Comparison of ENCODE assay signal across 24 mouse cellular contexts in genomic region chr3:115702089-115702488, GRCm38 (mm10). TPM values are rescaled to one million over a fixed set of nuclear protein-coding genes. Genes with fewer than 3 reads are reported as not detected.
DNase-seq lines count a peak whose midpoint lies in the region; ATAC-seq and TF ChIP-seq lines count a peak whose summit lies in the region.
"Had no signal": no experiment of that assay in that cellular context is flagged by ENCODE, and none has a peak within 500 bp of the region (broad histone marks: within the 10 kb centered on the region; RNA-seq: fewer than 3 reads in every experiment).

No protein-coding gene starts in this region.

- no peak overlapping the region for H3K27ac ChIP-seq in lung, postnatal 0 days (ENCODE audit: low read length)
- H3K27ac ChIP-seq in macrophage = 0 out of 2 replicates have a peak overlapping the region, but pooled peaks have one; percentile 21
- no peak overlapping the region for H3K27ac ChIP-seq in left cerebral cortex, adult 2 months
- H3K27ac ChIP-seq: embryonic facial prominence, embryonic 13.5 days; forebrain, embryonic 13.5 days; hindbrain, postnatal 0 days; kidney, postnatal 0 days; midbrain, embryonic 12.5 days; stomach, postnatal 0 days had no signal

- TF ChIP-seq EP300 in lung, postnatal 0 days (IDR thresholded peaks at IDR 0.05) = no peak

- TF ChIP-seq CTCF in lung, postnatal 0 days (IDR thresholded peaks at IDR 0.05) = no peak
- no peak for TF ChIP-seq CTCF in Patski (IDR thresholded peaks at IDR 0.05)
- TF ChIP-seq CTCF in left cerebral cortex, adult 2 months (IDR thresholded peaks at IDR 0.05) = no peak

- peak; percentile 29 for DNase-seq in lung, postnatal 36 days
- DNase-seq in lung, postnatal 0 days (ENCODE audit: low spot score) = no peak
- peak; percentile 17 for DNase-seq in Patski (ENCODE audit: low read depth, low spot score)
- peak; percentile 86 to 88 for DNase-seq in spleen, postnatal 36 days (ENCODE audit: low spot score in 2 of 2)
- DNase-seq in left cerebral cortex, postnatal 10 days (ENCODE audit: extremely low spot score in 1 of 2, low spot score in 2 of 2) = no peak
- no peak for DNase-seq in left cerebral cortex, adult 2 months (ENCODE audit: extremely low spot score in 1 of 2, low spot score in 2 of 2)
- DNase-seq: adrenal gland, postnatal 36 days; cerebellum, adult 11-12 months; cerebellum, postnatal 10 days; embryo, embryonic 11 days; layer of hippocampus, adult 9-11 months; lung, adult 2 months; right cerebral cortex, postnatal 25 days had no signal

- in situ Hi-C loops in Patski (cut with MboI; ENCODE audit: low pct_unique_long_range_greater_than_20kb) = no loop called here

- H3K4me1 ChIP-seq in lung, postnatal 0 days (ENCODE audit: insufficient read depth, low read depth, low read length) = no peaks in the 10 kb centered on the region
- H3K4me1 ChIP-seq: embryonic facial prominence, embryonic 13.5 days; midbrain, embryonic 12.5 days had no signal

- H3K4me2 ChIP-seq in lung, postnatal 0 days (replicated peaks; ENCODE audit: low read depth, low read length) = no peak overlapping the region
- H3K4me2 ChIP-seq: embryonic facial prominence, embryonic 13.5 days; forebrain, embryonic 13.5 days; heart, embryonic 11.5 days; liver, embryonic 11.5 days; midbrain, embryonic 12.5 days had no signal

- CTCF ChIA-PET in Patski (lab: Charles Lee) = interaction anchor here (4.6 kb wide), 1 partner anchor 11 kb away, joined by 25 read pairs; no protein-coding TSS in a partner anchor

- H3K27me3 ChIP-seq in lung, postnatal 0 days (replicated peaks; ENCODE audit: insufficient read depth, low read length) = no peaks in the 10 kb centered on the region
- no peaks in the 10 kb centered on the region for H3K27me3 ChIP-seq in Patski
- H3K27me3 ChIP-seq: embryonic facial prominence, embryonic 13.5 days; forebrain, embryonic 13.5 days; midbrain, embryonic 12.5 days had no signal

- intact Hi-C loops in left cerebral cortex, postnatal 10 days (cut with DNase I) = no loop called here
- intact Hi-C loops in left cerebral cortex, adult 2 months (cut with DNase I) = no loop called here

- H3K36me3 ChIP-seq in lung, postnatal 0 days (ENCODE audit: insufficient read depth, low read length) = no peaks in the 10 kb centered on the region
- no peaks in the 10 kb centered on the region for H3K36me3 ChIP-seq in macrophage (ENCODE audit: inconsistent target)
- H3K36me3 ChIP-seq: embryonic facial prominence, embryonic 13.5 days; midbrain, embryonic 12.5 days had no signal

- H3K9ac ChIP-seq in lung, postnatal 0 days (replicated peaks; ENCODE audit: low read depth) = no peak overlapping the region
- H3K9ac ChIP-seq: embryonic facial prominence, embryonic 13.5 days; forebrain, embryonic 13.5 days; midbrain, embryonic 12.5 days had no signal

- no peaks in the 10 kb centered on the region for H3K9me3 ChIP-seq in lung, postnatal 0 days (ENCODE audit: low read length)
- H3K9me3 ChIP-seq: embryonic facial prominence, embryonic 13.5 days; forebrain, embryonic 13.5 days; midbrain, embryonic 12.5 days had no signal

- no peak for ATAC-seq in lung, postnatal 0 days
- ATAC-seq in Patski = no peak
- ATAC-seq: forebrain, embryonic 13.5 days; hindbrain, postnatal 0 days; intestine, embryonic 16.5 days had no signal

- no peaks in the 10 kb centered on the region for H3K79me2 ChIP-seq in macrophage (ENCODE audit: inconsistent target)

- no peak overlapping the region for H3K4me3 ChIP-seq in lung, postnatal 0 days (ENCODE audit: low read depth, low read length)
- no peak overlapping the region for H3K4me3 ChIP-seq in macrophage (ENCODE audit: inconsistent target)
- no peak overlapping the region for H3K4me3 ChIP-seq in left cerebral cortex, adult 2 months
- H3K4me3 ChIP-seq: embryonic facial prominence, embryonic 13.5 days; erythroblast, embryonic 14.5 days; forebrain, embryonic 13.5 days; midbrain, embryonic 12.5 days had no signal

- 60% methylated on average over 2 of the region's 2 CpGs for WGBS in lung, postnatal 0 days
- WGBS in macrophage (ENCODE audit: missing documents) = 32% methylated on average over 2 of the region's 2 CpGs

- POLR2A ChIA-PET in Patski (lab: Charles Lee) = interaction anchor here (1.6 kb wide), 1 partner anchor 12 kb away, joined by 5 read pairs; the partner anchor contains the start of gene S1pr1

RNA-seq across cellular contexts. Expression of gene S1pr1, which starts 12.8 kb away (rescaled TPM):
- polyA plus RNA-seq in lung, postnatal 0 days (2015; fragmentation: Nextera tagmentation; extraction: Ambion mirVana) = 93.0 and 100 TPM in 2 replicates
- polyA plus RNA-seq in Patski (2021) (1.6 TPM), macrophage (2018) (25.2 to 65.7 TPM (median 58.6 TPM) in 3 replicates)
- total RNA-seq in macrophage (2018; cell fraction: chromatin; rRNA removed) = 10 to 100 TPM in 13 of 26 experiments, 1 to 10 TPM in 13; 1.4 to 26.4 (median 9.4) TPM
- 10 to 100 TPM in 18 of 26 experiments, 1 to 10 TPM in 8; 4.0 to 71.2 (median 27.5) TPM for total RNA-seq in macrophage (2018; cell fraction: cytosol; rRNA removed)
- total RNA-seq in macrophage (2018; cell fraction: nucleus; rRNA removed) = 10 to 100 TPM in 17 of 26 experiments, 1 to 10 TPM in 9; 3.9 to 70.1 (median 22.0) TPM
- 10 to 100 TPM; 49.3 to 56.3 TPM for total RNA-seq in left cerebral cortex, postnatal 10 days (2021)
- 100 to 1,000 TPM in 1 of 2 experiments, 10 to 100 TPM in 1; 90.6 to 118 TPM for total RNA-seq in left cerebral cortex, adult 2 months (2021)
- polyA plus RNA-seq: erythroblast, embryonic 14.5 days had no signal

Comparison
In these comparisons a context has a peak if more than half of its experiments do, and no peak if none do; other contexts are left out.
1. DNase-seq: peak in lung, postnatal 36 days (single experiment), Patski (single experiment) and spleen, postnatal 36 days (2 of 2); none in lung, postnatal 0 days (single experiment), left cerebral cortex, postnatal 10 days (0 of 2) and left cerebral cortex, adult 2 months (0 of 2).
2. RNA of gene S1pr1, which starts 12.8 kb away (polyA plus RNA-seq): 93.0 to 100 TPM in lung, postnatal 0 days and 25.2 to 65.7 TPM in macrophage; 1.6 TPM in Patski (single experiment); every median in the first group is over 10 times any median in the second.